Mouse (Mus musculus) lung, adult 2 months (tissue): ENCODE measurements around the gene Fastkd5.

Experiments used
- CTCF ChIP-seq: fragments of 200-500 bp; IDR thresholded peaks from 2 replicates; pipeline ENCODE4 v1.5.1; 2011; ENCODE audit warnings: mild to moderate bottlenecking, low read length, control low read depth; ENCODE audit not compliant: insufficient read depth
- POLR2A ChIP-seq: fragments of 200-500 bp; IDR thresholded peaks from 2 replicates; pipeline ENCODE4 v1.6.1; 2011; ENCODE audit warnings: low read depth, mild to moderate bottlenecking, control low read depth, low read length, borderline replicate concordance; ENCODE audit errors: extremely low read depth

DNA sequence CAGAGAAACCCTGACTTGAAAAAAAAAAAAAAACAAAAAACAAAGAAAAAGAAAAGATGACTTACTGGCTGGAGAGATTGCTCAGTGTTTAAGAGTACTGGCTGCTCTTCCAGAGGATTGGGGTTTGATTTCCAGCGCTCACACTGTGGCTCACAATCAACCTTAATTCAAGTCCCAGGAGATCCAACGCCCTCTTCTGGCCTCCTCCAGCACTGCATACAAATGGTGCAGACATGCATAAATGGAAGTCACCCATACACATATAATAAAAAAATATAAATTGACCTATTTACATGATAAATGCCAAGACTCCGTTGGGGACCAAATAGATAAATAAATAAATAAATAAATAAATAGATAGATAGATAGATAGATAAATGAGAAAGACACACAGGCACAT is 1.4 kb downstream of the Fastkd5 start:
- TF ChIP-seq CTCF: no peak
- no peak for TF ChIP-seq POLR2A
